Mouse (Mus musculus): ENCODE measurements around the gene Cpeb2.

Gene Cpeb2

GRCm38 (mm10) chr5:43239141-43239835 lies 6.3 kb downstream of the Cpeb2 start:
- DNase-seq: no peak

- DNase-seq: no peak
Measured at GRCm38 (mm10) chr5:43240729-43241128, 7.8 kb downstream of the Cpeb2 start.

- DNase-seq: no peak
Measured at GRCm38 (mm10) chr5:43246236-43246635, 13.3 kb downstream of the Cpeb2 start.

GRCm38 (mm10) chr5:43246954-43247353 lies 14.0 kb downstream of the Cpeb2 start:
- no peak for DNase-seq

- DNase-seq: no peak
Measured at GRCm38 (mm10) chr5:43248001-43248430, 15.0 kb downstream of the Cpeb2 start.

- DNase-seq: no peak
Measured at GRCm38 (mm10) chr5:43257490-43257889, 24.5 kb downstream of the Cpeb2 start.

- no peak for DNase-seq
Measured at GRCm38 (mm10) chr5:43258472-43259142, 25.6 kb downstream of the Cpeb2 start.

- DNase-seq: no peak
Measured at GRCm38 (mm10) chr5:43261814-43262213, 28.8 kb downstream of the Cpeb2 start.

- DNase-seq: no peak
Measured at GRCm38 (mm10) chr5:43263951-43264350, 31.0 kb downstream of the Cpeb2 start.

GRCm38 (mm10) chr5:43264696-43265095 lies 31.7 kb downstream of the Cpeb2 start:
- no peak for DNase-seq

- no peak for DNase-seq
Measured at GRCm38 (mm10) chr5:43277982-43278381, 45.0 kb downstream of the Cpeb2 start.

GRCm38 (mm10) chr5:43279774-43280173 lies 46.8 kb downstream of the Cpeb2 start:
- no peak for DNase-seq

- no peak for DNase-seq
Measured at GRCm38 (mm10) chr5:43285756-43286155, 52.8 kb downstream of the Cpeb2 start.

GRCm38 (mm10) chr5:43289752-43290446 lies 56.9 kb downstream of the Cpeb2 start:
- peak in 1 of 2 experiments; percentile 7 for DNase-seq

- DNase-seq: no peak
Measured at GRCm38 (mm10) chr5:43293136-43293535, 60.2 kb downstream of the Cpeb2 start.

GRCm38 (mm10) chr5:43297459-43297858 lies 64.5 kb downstream of the Cpeb2 start:
- no peak for DNase-seq

- DNase-seq: no peak
Measured at GRCm38 (mm10) chr5:43298975-43299374, 66.0 kb downstream of the Cpeb2 start.

GRCm38 (mm10) chr5:43300076-43300475 lies 67.1 kb downstream of the Cpeb2 start:
- no peak for DNase-seq

- DNase-seq: no peak
Measured at GRCm38 (mm10) chr5:43300979-43301378, 68.0 kb downstream of the Cpeb2 start.

GRCm38 (mm10) chr5:43303504-43303903 lies 70.5 kb downstream of the Cpeb2 start:
- DNase-seq: no peak

- no peak for DNase-seq
Measured at GRCm38 (mm10) chr5:43305449-43305848, 72.5 kb downstream of the Cpeb2 start.

- no peak for DNase-seq
Measured at GRCm38 (mm10) chr5:43309961-43310360, 77.0 kb downstream of the Cpeb2 start.

GRCm38 (mm10) chr5:43324311-43324862 lies 91.4 kb downstream of the Cpeb2 start:
- DNase-seq: no peak

GRCm38 (mm10) chr5:43325561-43325960 lies 92.6 kb downstream of the Cpeb2 start:
- no peak for DNase-seq

Measured in spleen, adult 18-20 months (tissue).